Mouse (Mus musculus) hindbrain, embryonic 14.5 days (tissue): ENCODE data around the gene Crocc2. TPM values are rescaled to one million over a fixed set of nuclear protein-coding genes. Genes with fewer than 3 reads are reported as not detected.

Source experiments
- ATAC-seq: fragments of 200-750 bp; cut with Nextera tagmentation; 2 replicates; pipeline ENCODE4 v1.8.0; 2017; ENCODE audit warnings: moderate number of reproducible peaks, mild to moderate bottlenecking, moderate TSS enrichment, moderate library complexity; ENCODE audit not compliant: low FRiP score
- DNase-seq: peaks from one replicate; pipeline ENCODE4 v3.0.0-alpha.2; 2015; ENCODE audit warnings: low spot score
- H3K27ac ChIP-seq: fragments of 300-500 bp; sonication (generic); 2 replicates; pipeline ENCODE4 v1.5.1; 2014; ENCODE audit warnings: mild to moderate bottlenecking, moderate library complexity
- H3K27me3 ChIP-seq: fragments of 300-500 bp; sonication (generic); 2 replicates; pipeline ENCODE4 v1.6.1; 2014; ENCODE audit warnings: mild to moderate bottlenecking, low read length, mixed read lengths; ENCODE audit not compliant: control insufficient read depth, insufficient read depth
- H3K36me3 ChIP-seq: fragments of 300-500 bp; sonication (generic); replicated peaks from 2 replicates; pipeline ENCODE4 v1.6.1; 2014; ENCODE audit not compliant: control insufficient read depth, insufficient read depth
- H3K4me1 ChIP-seq: fragments of 300-500 bp; sonication (generic); replicated peaks from 2 replicates; pipeline ENCODE4 v1.6.1; 2014; ENCODE audit warnings: antibody characterized with exemption, low read length, mixed read lengths; ENCODE audit not compliant: control insufficient read depth, insufficient read depth
- H3K4me2 ChIP-seq: fragments of 300-500 bp; sonication (generic); replicated peaks from 2 replicates; pipeline ENCODE4 v1.6.1; 2014; ENCODE audit warnings: mild to moderate bottlenecking, moderate library complexity
- H3K4me3 ChIP-seq: fragments of 300-500 bp; sonication (generic); replicated peaks from 2 replicates; pipeline ENCODE4 v1.5.1; 2014; ENCODE audit warnings: mild to moderate bottlenecking, low read length
- H3K9ac ChIP-seq: fragments of 300-500 bp; sonication (generic); 2 replicates; pipeline ENCODE4 v1.6.1; 2014
- H3K9me3 ChIP-seq: fragments of 300-500 bp; sonication (generic); 2 replicates; pipeline ENCODE4 v1.6.1; 2016; ENCODE audit warnings: low read length; ENCODE audit not compliant: control insufficient read depth
- WGBS: fragments of 180-500 bp; shearing (Covaris S2); extraction: QIAGEN DNeasy Blood & Tissue Kit; methylation state at CpG from one replicate; pipeline ENCODE4 v1.1.7; 2014; 5-methylcytosine and 5-hydroxymethylcytosine counted together
- polyA plus RNA-seq: library from polyadenylated mRNA; unstranded; fragments of >200 nt; fragmentation: Nextera tagmentation; extraction: Ambion mirVana; gene quantifications from 2 replicates; pipeline ENCODE4 v1.2.1, GENCODE M21; 2014

Crocc2 gene
- polyA plus RNA-seq, 1 experiment from 2014 or later = 0.50 TPM

- no peak for ATAC-seq
- Histone ChIP-seq H3K27me3 (no peaks in the 10 kb centered on the region), H3K9ac (no peak within 1 kb of the TSS), H3K36me3 (no peaks in the 10 kb centered on the region), H3K9me3 (no peaks in the 10 kb centered on the region), H3K4me3 (no peak within 1 kb of the TSS), H3K4me2 (no peak within 1 kb of the TSS), H3K4me1 (no peaks in the 10 kb centered on the region), H3K27ac (no peak within 1 kb of the TSS)
- WGBS = 90% methylated on average over 12 of the region's 12 CpGs
- DNase-seq = no peak
These were observed 33.4 kb upstream of the Crocc2 start, which contains the start of gene Agxt for GRCm38 (mm10) chr1:93135036-93135526. TSS of gene Agxt (plus strand) at chr1:93135240.

- Histone ChIP-seq H3K9me3 (no peaks in the 10 kb centered on the region), H3K4me3 (no peak overlapping the region), H3K4me1 (no peaks in the 10 kb centered on the region), H3K36me3 (no peaks in the 10 kb centered on the region), H3K27ac (no peak overlapping the region), H3K4me2 (no peak overlapping the region), H3K27me3 (no peaks in the 10 kb centered on the region), H3K9ac (no peak overlapping the region)
- WGBS = 78% methylated on average over 6 of the region's 6 CpGs
- DNase-seq (no peak), ATAC-seq (no peak)
These were observed 30.0 kb upstream of the Crocc2 start for GRCm38 (mm10) chr1:93138534-93138933.

- Histone ChIP-seq H3K27me3 (no peaks in the 10 kb centered on the region), H3K4me1 (no peaks in the 10 kb centered on the region), H3K4me3 (no peak overlapping the region), H3K27ac (no peak overlapping the region), H3K36me3 (no peaks in the 10 kb centered on the region), H3K4me2 (no peak overlapping the region), H3K9ac (no peak overlapping the region), H3K9me3 (no peaks in the 10 kb centered on the region)
- WGBS = 91% methylated on average over 7 of the region's 7 CpGs
- DNase-seq = no peak
- ATAC-seq = no peak
These were observed 28.8 kb upstream of the Crocc2 start for GRCm38 (mm10) chr1:93139713-93140112.

- ATAC-seq = no peak
- Histone ChIP-seq H3K9ac (no peak overlapping the region), H3K36me3 (no peaks in the 10 kb centered on the region), H3K4me1 (no peaks in the 10 kb centered on the region), H3K27ac (no peak overlapping the region), H3K4me3 (no peak overlapping the region), H3K9me3 (no peaks in the 10 kb centered on the region), H3K4me2 (no peak overlapping the region), H3K27me3 (no peaks in the 10 kb centered on the region)
- no peak for DNase-seq
- 100% methylated on average over 1 of the region's 1 CpGs for WGBS
These were observed 25.7 kb upstream of the Crocc2 start for GRCm38 (mm10) chr1:93142871-93143270.

- no peaks in the 10 kb centered on the region for H3K4me1 ChIP-seq
- H3K4me2 ChIP-seq = no peak overlapping the region
- no peak overlapping the region for H3K27ac ChIP-seq
- H3K4me3 ChIP-seq = no peak overlapping the region
- no peaks in the 10 kb centered on the region for H3K27me3 ChIP-seq
- H3K9ac ChIP-seq = no peak overlapping the region
- DNase-seq = no peak
- no peaks in the 10 kb centered on the region for H3K9me3 ChIP-seq
- WGBS = 64% methylated on average over 9 of the region's 9 CpGs
- no peak for ATAC-seq
- H3K36me3 ChIP-seq = no peaks in the 10 kb centered on the region
These were observed 24.3 kb upstream of the Crocc2 start for GRCm38 (mm10) chr1:93144176-93144575.

- Histone ChIP-seq H3K27ac (no peak overlapping the region), H3K9me3 (no peaks in the 10 kb centered on the region), H3K36me3 (no peaks in the 10 kb centered on the region), H3K4me2 (no peak overlapping the region), H3K9ac (no peak overlapping the region), H3K4me3 (no peak overlapping the region), H3K27me3 (no peaks in the 10 kb centered on the region), H3K4me1 (no peaks in the 10 kb centered on the region)
- DNase-seq (no peak), ATAC-seq (no peak)
- whole genome bisulfite sequencing = 77% methylated on average over 2 of the region's 2 CpGs
These were observed 17.4 kb upstream of the Crocc2 start for GRCm38 (mm10) chr1:93150907-93151661.

GRCm38 (mm10) chr1:93157566-93157965 is 11.0 kb upstream of the Crocc2 start:
- Histone ChIP-seq H3K27ac (no peak overlapping the region), H3K27me3 (no peaks in the 10 kb centered on the region), H3K9me3 (no peaks in the 10 kb centered on the region), H3K4me1 (no peaks in the 10 kb centered on the region), H3K9ac (no peak overlapping the region), H3K4me3 (no peak overlapping the region), H3K36me3 (no peaks in the 10 kb centered on the region), H3K4me2 (no peak overlapping the region)
- WGBS = 83% methylated on average over 4 of the region's 4 CpGs
- ATAC-seq (no peak), DNase-seq (no peak)

- Histone ChIP-seq H3K4me3 (no peak overlapping the region), H3K4me2 (no peak overlapping the region), H3K9me3 (no peaks in the 10 kb centered on the region), H3K27ac (no peak overlapping the region), H3K27me3 (no peaks in the 10 kb centered on the region), H3K4me1 (no peaks in the 10 kb centered on the region), H3K9ac (no peak overlapping the region), H3K36me3 (no peaks in the 10 kb centered on the region)
- WGBS = 87% methylated on average over 8 of the region's 8 CpGs
- DNase-seq (no peak), ATAC-seq (no peak)
These were observed 9.6 kb upstream of the Crocc2 start for GRCm38 (mm10) chr1:93158916-93159315.

GRCm38 (mm10) chr1:93159566-93160500 is 8.7 kb upstream of the Crocc2 start:
- Histone ChIP-seq H3K4me2 (no peak overlapping the region), H3K9ac (no peak overlapping the region), H3K4me1 (no peaks in the 10 kb centered on the region), H3K27ac (no peak overlapping the region), H3K9me3 (no peaks in the 10 kb centered on the region), H3K36me3 (no peaks in the 10 kb centered on the region), H3K4me3 (no peak overlapping the region), H3K27me3 (no peaks in the 10 kb centered on the region)
- no peak for DNase-seq
- WGBS = 88% methylated on average over 21 of the region's 21 CpGs
- ATAC-seq = no peak
